Mouse (Mus musculus): ENCODE measurements around the gene Rps6kl1.

DNA sequence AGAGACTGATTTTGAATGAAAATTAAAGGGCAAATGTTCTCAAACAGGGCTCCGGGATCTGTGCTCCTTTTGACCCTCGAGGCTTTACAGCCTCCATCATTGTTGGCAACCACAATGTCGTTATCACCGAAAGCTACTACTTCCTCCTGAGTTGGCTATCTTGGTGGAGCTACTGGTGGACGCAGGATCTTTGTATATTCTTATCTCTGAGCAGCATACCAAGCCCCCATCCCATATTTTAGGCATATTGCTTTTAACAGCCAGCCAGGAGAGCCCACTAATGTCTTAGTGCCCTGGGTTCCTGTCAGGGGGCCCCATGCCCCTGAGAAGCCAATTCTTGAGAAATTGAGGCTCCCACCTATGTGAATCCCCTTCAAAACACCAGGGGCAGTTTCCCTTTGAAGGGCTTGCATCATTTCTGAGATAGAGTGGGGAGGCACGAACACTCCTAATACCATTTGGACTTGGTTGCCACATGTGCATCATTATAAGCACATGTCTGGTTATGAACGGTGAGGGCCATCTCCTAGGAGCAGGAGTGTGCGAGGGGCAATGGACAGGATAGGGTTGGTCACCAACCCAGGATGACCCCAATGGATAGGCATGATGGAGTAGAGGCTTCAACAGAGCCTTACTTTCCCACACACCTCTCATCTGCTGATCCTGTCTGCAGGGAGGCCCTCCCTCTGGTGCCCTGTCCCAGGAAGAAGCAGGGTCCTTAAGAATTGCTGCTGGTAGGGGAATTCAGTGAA, 16.8 kb downstream of the Rps6kl1 start:
- TF ChIP-seq POLR2A (IDR thresholded peaks at IDR 0.05; ENCODE audit: control insufficient read depth, low read depth, low read length): no peak
- TF ChIP-seq CTCF (IDR thresholded peaks at IDR 0.05; ENCODE audit: control insufficient read depth, insufficient read depth, insufficient replicate concordance, low read depth, low read length): no peak

All from testis, adult 2 months (tissue).